Mouse (Mus musculus): ENCODE results near the gene Slc38a4. TPM values are rescaled to one million over a fixed set of nuclear protein-coding genes. Genes with fewer than 3 reads are reported as not detected.

Gene Slc38a4
- polyA plus RNA-seq, 1 experiment from 2014 or later = 53.5 TPM

DNA sequence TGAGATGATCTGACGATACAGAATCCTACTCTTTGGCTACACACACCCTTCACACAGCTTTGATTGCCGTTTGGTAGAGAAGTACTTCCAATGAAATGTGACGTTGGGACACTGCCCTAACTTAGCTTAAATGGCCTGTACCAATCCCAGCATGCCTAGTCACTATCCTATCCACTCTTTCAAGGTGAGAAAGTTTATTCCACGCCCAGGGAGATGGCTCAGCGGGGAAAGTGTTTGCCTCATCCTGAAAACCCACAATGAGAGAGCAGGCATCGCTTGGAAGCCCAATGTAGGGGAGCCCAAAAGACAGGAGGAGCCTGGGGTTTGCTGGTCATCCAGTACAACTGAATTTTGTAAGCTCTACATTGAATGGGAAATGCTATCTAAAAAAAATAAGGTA is 4.8 kb upstream of the Slc38a4 start:
- H3K27ac ChIP-seq (ENCODE audit: low read depth, low read length) = no peak overlapping the region
- ATAC-seq (ENCODE audit: insufficient read depth, low FRiP score, low TSS enrichment) = no peak
- H3K4me2 ChIP-seq (ENCODE audit: low read depth) = no peak overlapping the region
- H3K9ac ChIP-seq (ENCODE audit: low read length) = no peak overlapping the region
- DNase-seq (ENCODE audit: low spot score) = no peak
- no peak overlapping the region for H3K4me3 ChIP-seq (ENCODE audit: low read depth, low read length)
- H3K27me3 ChIP-seq (ENCODE audit: control insufficient read depth, insufficient read depth, low read length) = no peaks in the 10 kb centered on the region
- peaks cover 2% of the 10 kb centered on the region; the same call in 1 of the 2 replicates for H3K9me3 ChIP-seq (ENCODE audit: control insufficient read depth, low read length)
- WGBS = 90% methylated on average over 6 of the region's 6 CpGs
- no peaks in the 10 kb centered on the region for H3K4me1 ChIP-seq (ENCODE audit: control insufficient read depth, insufficient read depth, low read length)
- H3K36me3 ChIP-seq (ENCODE audit: control insufficient read depth, insufficient read depth, low read length) = no peaks in the 10 kb centered on the region

GRCm38 (mm10) chr15:97060102-97060501 is 4.3 kb upstream of the Slc38a4 start:
- no peaks in the 10 kb centered on the region for H3K27me3 ChIP-seq (ENCODE audit: control insufficient read depth, insufficient read depth, low read length)
- no peak for DNase-seq (ENCODE audit: low spot score)
- no peak overlapping the region for H3K9ac ChIP-seq (ENCODE audit: low read length)
- H3K4me3 ChIP-seq (ENCODE audit: low read depth, low read length) = no peak overlapping the region
- H3K9me3 ChIP-seq (ENCODE audit: control insufficient read depth, low read length) = peaks cover 2% of the 10 kb centered on the region; the same call in 1 of the 2 replicates
- WGBS = 83% methylated on average over 14 of the region's 14 CpGs
- no peak for ATAC-seq (ENCODE audit: insufficient read depth, low FRiP score, low TSS enrichment)
- H3K4me2 ChIP-seq (ENCODE audit: low read depth) = no peak overlapping the region
- no peaks in the 10 kb centered on the region for H3K36me3 ChIP-seq (ENCODE audit: control insufficient read depth, insufficient read depth, low read length)
- no peak overlapping the region for H3K27ac ChIP-seq (ENCODE audit: low read depth, low read length)
- no peaks in the 10 kb centered on the region for H3K4me1 ChIP-seq (ENCODE audit: control insufficient read depth, insufficient read depth, low read length)

DNA sequence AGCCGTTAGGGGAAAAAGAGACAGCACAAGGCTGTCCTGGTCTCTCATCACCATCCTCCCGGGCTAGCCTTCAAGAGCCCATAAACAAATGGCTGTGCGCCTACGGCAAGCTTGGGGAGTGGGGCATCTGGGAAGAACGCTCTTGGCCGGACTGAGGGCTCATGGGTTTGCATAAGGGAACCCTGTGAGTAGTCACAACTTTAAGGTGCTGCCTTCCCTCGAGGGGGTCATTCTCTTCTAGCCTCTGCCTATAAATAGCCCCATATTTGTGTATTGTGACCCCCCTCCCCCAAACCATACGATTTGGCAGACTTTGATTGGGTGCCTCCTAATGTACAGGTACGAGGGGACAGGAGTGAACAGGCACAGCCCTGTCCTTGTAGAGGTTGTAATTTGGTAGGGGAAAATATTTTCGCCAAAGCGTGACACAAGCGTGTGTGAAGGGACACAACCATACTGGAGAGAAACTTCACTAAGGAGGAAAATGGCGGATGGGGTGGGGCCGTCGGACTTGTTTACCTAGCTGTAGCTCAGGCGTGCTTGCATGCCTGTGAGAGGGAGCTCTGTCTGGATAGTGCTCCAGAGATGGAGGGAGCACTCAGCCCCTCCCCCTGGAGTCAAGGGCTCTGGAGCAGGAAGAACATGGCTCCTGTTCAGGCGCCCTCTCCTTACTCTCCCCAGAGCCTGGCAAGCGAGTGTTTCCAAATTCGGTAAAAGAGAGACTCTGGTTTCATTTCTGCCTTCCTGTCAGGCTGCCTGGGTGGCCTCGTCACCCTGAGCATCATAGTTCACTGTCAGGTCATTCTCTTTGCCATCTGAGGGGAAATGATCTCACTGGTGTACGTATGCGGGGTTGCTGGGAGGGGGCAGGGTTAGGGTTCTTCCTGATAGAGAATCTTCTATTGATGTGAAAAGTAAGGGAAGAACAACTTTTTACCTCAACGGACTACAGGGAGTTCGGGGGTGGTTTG is 3.6 kb upstream of the Slc38a4 start:
- 84% methylated on average over 24 of the region's 24 CpGs for WGBS
- Histone ChIP-seq H3K4me3 (ENCODE audit: low read depth, low read length) (no peak overlapping the region), H3K9ac (ENCODE audit: low read length) (no peak overlapping the region), H3K4me1 (ENCODE audit: control insufficient read depth, insufficient read depth, low read length) (no peaks in the 10 kb centered on the region), H3K27ac (ENCODE audit: low read depth, low read length) (no peak overlapping the region), H3K36me3 (ENCODE audit: control insufficient read depth, insufficient read depth, low read length) (no peaks in the 10 kb centered on the region), H3K27me3 (ENCODE audit: control insufficient read depth, insufficient read depth, low read length) (no peaks in the 10 kb centered on the region), H3K4me2 (ENCODE audit: low read depth) (no peak overlapping the region), H3K9me3 (ENCODE audit: control insufficient read depth, low read length) (peaks cover 2% of the 10 kb centered on the region; the same call in 1 of the 2 replicates)
- DNase-seq (ENCODE audit: low spot score) (no peak), ATAC-seq (ENCODE audit: insufficient read depth, low FRiP score, low TSS enrichment) (no peak)

GRCm38 (mm10) chr15:97054767-97055489 is 828 bp downstream of the Slc38a4 start:
- peak overlapping the region; percentile 36 for H3K9ac ChIP-seq (ENCODE audit: low read length)
- H3K4me2 ChIP-seq (ENCODE audit: low read depth) = peak overlapping the region; percentile 53
- no peaks in the 10 kb centered on the region for H3K36me3 ChIP-seq (ENCODE audit: control insufficient read depth, insufficient read depth, low read length)
- H3K27ac ChIP-seq (ENCODE audit: low read depth, low read length) = no peak overlapping the region
- H3K4me1 ChIP-seq (ENCODE audit: control insufficient read depth, insufficient read depth, low read length) = peaks cover 1% of the 10 kb centered on the region; the same call in 1 of the 2 replicates
- WGBS = 51% methylated on average over 31 of the region's 31 CpGs
- ATAC-seq (ENCODE audit: insufficient read depth, low FRiP score, low TSS enrichment) = no peak
- H3K9me3 ChIP-seq (ENCODE audit: control insufficient read depth, low read length) = peaks cover 4% of the 10 kb centered on the region; the same call in 1 of the 2 replicates
- DNase-seq (ENCODE audit: low spot score) = peak; percentile 29
- peak overlapping the region; percentile 39 for H3K4me3 ChIP-seq (ENCODE audit: low read depth, low read length)
- H3K27me3 ChIP-seq (ENCODE audit: control insufficient read depth, insufficient read depth, low read length) = no peaks in the 10 kb centered on the region

DNA sequence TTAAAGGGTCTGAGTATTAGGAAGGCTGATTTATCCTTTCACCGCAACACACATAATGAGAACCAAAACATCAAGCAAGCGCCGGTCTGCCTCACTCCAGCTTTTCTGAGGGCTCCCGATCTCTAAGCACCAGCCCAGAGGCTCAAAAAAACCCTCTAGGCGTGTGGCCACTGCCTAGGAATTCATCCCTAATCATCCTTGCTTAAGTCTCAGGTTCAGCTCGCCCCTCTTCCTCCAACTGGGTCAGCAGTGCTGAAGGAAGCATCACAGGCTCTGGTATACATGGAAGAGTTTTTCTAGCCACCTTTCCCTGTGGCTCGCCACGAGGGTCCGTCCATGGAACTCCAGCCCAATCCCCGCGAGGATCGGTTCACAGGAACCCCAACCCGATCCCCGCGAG is 1.6 kb downstream of the Slc38a4 start:
- no peak for DNase-seq (ENCODE audit: low spot score)
- Histone ChIP-seq H3K27ac (ENCODE audit: low read depth, low read length) (no peak overlapping the region), H3K9me3 (ENCODE audit: control insufficient read depth, low read length) (peaks cover 4% of the 10 kb centered on the region; the same call in 1 of the 2 replicates), H3K9ac (ENCODE audit: low read length) (peak overlapping the region; percentile 36; the same call in 1 of the 2 replicates), H3K4me1 (ENCODE audit: control insufficient read depth, insufficient read depth, low read length) (peaks cover 3% of the 10 kb centered on the region; the same call in 1 of the 2 replicates), H3K36me3 (ENCODE audit: control insufficient read depth, insufficient read depth, low read length) (no peaks in the 10 kb centered on the region), H3K4me3 (ENCODE audit: low read depth, low read length) (peak overlapping the region; percentile 39), H3K27me3 (ENCODE audit: control insufficient read depth, insufficient read depth, low read length) (no peaks in the 10 kb centered on the region), H3K4me2 (ENCODE audit: low read depth) (peak overlapping the region; percentile 53)
- WGBS = 55% methylated on average over 15 of the region's 15 CpGs
- no peak for ATAC-seq (ENCODE audit: insufficient read depth, low FRiP score, low TSS enrichment)

DNA sequence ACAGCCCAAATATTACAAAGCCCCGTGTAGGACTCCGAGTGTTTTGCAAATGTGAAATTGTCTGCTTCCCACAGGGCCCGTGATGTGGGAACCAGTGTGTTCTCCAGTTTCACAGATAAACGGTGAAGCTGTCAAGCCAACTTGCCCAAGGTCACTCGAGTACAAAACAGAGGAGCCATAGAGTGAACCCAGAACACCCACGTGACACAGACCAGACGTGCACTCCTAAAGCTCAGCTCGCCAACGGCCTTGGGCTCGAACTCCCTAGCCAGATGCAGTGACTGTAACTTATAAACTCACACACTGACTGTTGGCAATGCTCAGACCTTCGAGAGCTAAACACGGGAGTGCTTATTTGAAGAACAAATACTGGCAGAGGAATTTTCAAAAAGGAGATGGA is 5.3 kb downstream of the Slc38a4 start:
- H3K4me3 ChIP-seq (ENCODE audit: low read depth, low read length) = no peak overlapping the region
- H3K9me3 ChIP-seq (ENCODE audit: control insufficient read depth, low read length) = 0 out of 2 replicates have a peak, but pooled peaks cover 2% of the 10 kb centered on the region
- H3K27me3 ChIP-seq (ENCODE audit: control insufficient read depth, insufficient read depth, low read length) = no peaks in the 10 kb centered on the region
- H3K36me3 ChIP-seq (ENCODE audit: control insufficient read depth, insufficient read depth, low read length) = no peaks in the 10 kb centered on the region
- no peak overlapping the region for H3K9ac ChIP-seq (ENCODE audit: low read length)
- 65% methylated on average over 12 of the region's 12 CpGs for WGBS
- ATAC-seq (ENCODE audit: insufficient read depth, low FRiP score, low TSS enrichment) = no peak
- DNase-seq (ENCODE audit: low spot score) = no peak
- H3K4me1 ChIP-seq (ENCODE audit: control insufficient read depth, insufficient read depth, low read length) = peaks cover 3% of the 10 kb centered on the region; the same call in 1 of the 2 replicates
- H3K4me2 ChIP-seq (ENCODE audit: low read depth) = no peak overlapping the region
- no peak overlapping the region for H3K27ac ChIP-seq (ENCODE audit: low read depth, low read length)

DNA sequence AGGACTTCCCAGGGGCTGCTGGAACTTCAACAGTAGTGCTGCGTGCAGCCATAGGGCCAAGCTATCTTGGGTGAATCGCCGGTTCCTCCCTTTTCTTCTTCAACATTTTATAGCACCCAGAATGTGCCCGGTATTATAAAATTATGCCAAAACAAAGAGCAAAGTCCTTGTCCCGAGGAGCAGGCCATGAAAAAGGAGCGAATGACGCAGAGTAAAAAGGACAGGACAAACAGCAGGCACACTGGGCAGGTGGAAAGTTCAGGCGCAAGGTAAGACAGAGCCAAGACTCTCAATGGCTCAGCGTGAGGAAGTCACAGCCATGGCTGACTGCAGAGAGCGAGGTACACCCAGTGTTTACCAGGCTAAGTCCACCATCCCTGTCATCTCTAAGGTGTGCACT is 5.7 kb downstream of the Slc38a4 start:
- 56% methylated on average over 10 of the region's 10 CpGs for WGBS
- H3K27ac ChIP-seq (ENCODE audit: low read depth, low read length) = no peak overlapping the region
- no peaks in the 10 kb centered on the region for H3K36me3 ChIP-seq (ENCODE audit: control insufficient read depth, insufficient read depth, low read length)
- peaks cover 3% of the 10 kb centered on the region; the same call in 1 of the 2 replicates for H3K4me1 ChIP-seq (ENCODE audit: control insufficient read depth, insufficient read depth, low read length)
- ATAC-seq (ENCODE audit: insufficient read depth, low FRiP score, low TSS enrichment) (no peak), DNase-seq (ENCODE audit: low spot score) (no peak)
- H3K9me3 ChIP-seq (ENCODE audit: control insufficient read depth, low read length) = 0 out of 2 replicates have a peak, but pooled peaks cover 2% of the 10 kb centered on the region
- no peak overlapping the region for H3K4me3 ChIP-seq (ENCODE audit: low read depth, low read length)
- no peak overlapping the region for H3K4me2 ChIP-seq (ENCODE audit: low read depth)
- no peaks in the 10 kb centered on the region for H3K27me3 ChIP-seq (ENCODE audit: control insufficient read depth, insufficient read depth, low read length)
- no peak overlapping the region for H3K9ac ChIP-seq (ENCODE audit: low read length)

GRCm38 (mm10) chr15:97049281-97049841 is 6.4 kb downstream of the Slc38a4 start:
- no peak overlapping the region for H3K4me2 ChIP-seq (ENCODE audit: low read depth)
- no peaks in the 10 kb centered on the region for H3K36me3 ChIP-seq (ENCODE audit: control insufficient read depth, insufficient read depth, low read length)
- no peak overlapping the region for H3K27ac ChIP-seq (ENCODE audit: low read depth, low read length)
- no peak overlapping the region for H3K4me3 ChIP-seq (ENCODE audit: low read depth, low read length)
- WGBS = 57% methylated on average over 11 of the region's 11 CpGs
- H3K9me3 ChIP-seq (ENCODE audit: control insufficient read depth, low read length) = 0 out of 2 replicates have a peak, but pooled peaks cover 2% of the 10 kb centered on the region
- H3K4me1 ChIP-seq (ENCODE audit: control insufficient read depth, insufficient read depth, low read length) = peaks cover 3% of the 10 kb centered on the region; the same call in 1 of the 2 replicates
- ATAC-seq (ENCODE audit: insufficient read depth, low FRiP score, low TSS enrichment) = no peak
- no peaks in the 10 kb centered on the region for H3K27me3 ChIP-seq (ENCODE audit: control insufficient read depth, insufficient read depth, low read length)
- no peak overlapping the region for H3K9ac ChIP-seq (ENCODE audit: low read length)
- DNase-seq (ENCODE audit: low spot score) = no peak

All from neural tube, embryonic 11.5 days (tissue).